Mouse (Mus musculus) midbrain, embryonic 16.5 days (tissue): ENCODE measurements around the gene Gpld1. TPM values are rescaled to one million over a fixed set of nuclear protein-coding genes. Genes with fewer than 3 reads are reported as not detected.

Experiments
- ATAC-seq: fragments of 200-750 bp; cut with Nextera tagmentation; 2 replicates; pipeline ENCODE4 v1.8.0; 2017; ENCODE audit warnings: moderate TSS enrichment
- H3K27ac ChIP-seq: fragments of 300-500 bp; sonication (generic); 2 replicates; pipeline ENCODE4 v1.5.1; 2014; ENCODE audit warnings: mild to moderate bottlenecking, low read length, mixed read lengths
- H3K27me3 ChIP-seq: fragments of 300-500 bp; sonication (generic); 2 replicates; pipeline ENCODE4 v1.6.1; 2014; ENCODE audit warnings: low read depth, low read length, mixed read lengths; ENCODE audit not compliant: control insufficient read depth, insufficient read depth
- H3K36me3 ChIP-seq: fragments of 300-500 bp; sonication (generic); 2 replicates; pipeline ENCODE4 v1.6.1; 2014; ENCODE audit warnings: mild to moderate bottlenecking, low read length, moderate library complexity, mixed read lengths; ENCODE audit not compliant: control insufficient read depth, insufficient read depth
- H3K4me1 ChIP-seq: fragments of 300-500 bp; sonication (generic); 2 replicates; pipeline ENCODE4 v1.6.1; 2014; ENCODE audit warnings: mild to moderate bottlenecking, low read length, mixed read lengths; ENCODE audit not compliant: control insufficient read depth, insufficient read depth
- H3K4me2 ChIP-seq: fragments of 300-500 bp; sonication (generic); 2 replicates; pipeline ENCODE4 v1.6.1; 2014; ENCODE audit warnings: mild to moderate bottlenecking, low read length, mixed read lengths
- H3K4me3 ChIP-seq: fragments of 300-500 bp; sonication (generic); 2 replicates; pipeline ENCODE4 v1.5.1; 2014; ENCODE audit warnings: low read depth, mild to moderate bottlenecking, low read length, moderate library complexity, mixed read lengths
- H3K9ac ChIP-seq: fragments of 300-500 bp; sonication (generic); 2 replicates; pipeline ENCODE4 v1.6.1; 2014; ENCODE audit warnings: low read depth, low read length, mixed read lengths
- H3K9me3 ChIP-seq: fragments of 300-500 bp; sonication (generic); replicated peaks from 2 replicates; pipeline ENCODE4 v1.6.1; 2014; ENCODE audit warnings: mild to moderate bottlenecking, low read length, mixed read lengths; ENCODE audit not compliant: control insufficient read depth, poor library complexity, severe bottlenecking
- WGBS: fragments of 180-500 bp; shearing (Covaris S2); extraction: QIAGEN DNeasy Blood & Tissue Kit; methylation state at CpG from one replicate; pipeline ENCODE4 v1.1.7; 2014; 5-methylcytosine and 5-hydroxymethylcytosine counted together
- polyA plus RNA-seq: library from polyadenylated mRNA; unstranded; fragments of >200 nt; fragmentation: Nextera tagmentation; extraction: Ambion mirVana; gene quantifications from 2 replicates; pipeline ENCODE4 v1.2.1, GENCODE M21; 2015

The Gpld1 gene
- polyA plus RNA-seq, 1 experiment from 2014 or later = 3.5 TPM

DNA sequence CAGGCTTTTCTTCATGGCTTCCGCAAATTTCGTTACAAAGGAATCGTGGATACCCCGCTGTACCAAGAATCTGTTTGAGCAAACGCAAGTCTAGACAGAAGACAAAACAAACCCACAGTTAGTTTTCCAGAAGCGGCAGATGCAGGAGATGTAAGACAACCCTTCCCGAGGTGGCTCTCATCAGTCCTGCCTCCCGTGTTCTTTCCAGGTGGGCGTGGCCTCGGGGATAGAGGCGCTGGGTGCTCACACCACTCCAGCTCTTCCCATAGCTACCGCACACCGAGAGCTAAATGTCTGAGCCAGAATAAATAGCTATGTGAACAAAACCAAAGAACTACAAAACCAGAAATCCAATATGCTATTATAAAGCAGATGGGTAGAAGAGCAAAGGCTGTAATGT lies 27.1 kb upstream of the Gpld1 start:
- H3K4me3 ChIP-seq = no peak overlapping the region
- no peak for ATAC-seq
- no peak overlapping the region for H3K4me2 ChIP-seq
- 75% methylated on average over 13 of the region's 13 CpGs for whole genome bisulfite sequencing
- H3K4me1 ChIP-seq = no peaks in the 10 kb centered on the region
- no peaks in the 10 kb centered on the region for H3K9me3 ChIP-seq
- no peak overlapping the region for H3K27ac ChIP-seq
- H3K27me3 ChIP-seq = no peaks in the 10 kb centered on the region
- H3K36me3 ChIP-seq = peaks cover 22% of the 10 kb centered on the region
- no peak overlapping the region for H3K9ac ChIP-seq

DNA sequence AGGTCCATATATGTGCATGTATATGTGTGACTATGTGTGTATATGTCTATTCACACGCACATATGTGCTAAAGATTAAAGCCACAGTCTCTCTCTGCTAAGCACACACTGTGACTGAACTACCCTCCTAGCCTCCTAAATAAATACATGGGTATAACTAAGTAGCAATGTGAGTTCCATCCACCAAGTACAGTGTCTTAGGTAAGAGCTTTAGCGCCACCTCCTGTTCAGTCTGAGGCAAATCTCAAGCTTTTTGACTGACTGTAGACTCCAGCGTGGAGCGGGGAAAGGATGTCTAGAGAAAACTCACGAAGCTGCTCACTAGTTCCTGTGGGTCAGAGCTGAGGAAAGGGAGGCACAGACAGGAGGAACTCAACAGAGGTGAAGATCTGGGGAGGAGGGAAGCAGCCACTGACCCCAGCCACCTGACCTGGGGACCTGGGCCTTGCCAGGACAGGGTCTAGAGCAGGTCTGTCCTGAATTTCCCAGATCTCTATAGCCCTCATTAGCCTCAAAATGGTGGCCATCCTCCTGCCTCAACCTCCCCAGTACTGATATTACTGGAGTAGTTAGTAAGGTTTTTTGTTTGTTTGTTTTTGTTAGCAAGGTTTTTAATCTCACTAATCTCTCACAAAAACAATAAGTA lies 22.5 kb upstream of the Gpld1 start:
- Histone ChIP-seq H3K36me3 (peaks cover 26% of the 10 kb centered on the region), H3K27me3 (no peaks in the 10 kb centered on the region), H3K27ac (no peak overlapping the region), H3K4me3 (no peak overlapping the region), H3K9ac (no peak overlapping the region), H3K4me1 (no peaks in the 10 kb centered on the region), H3K9me3 (no peaks in the 10 kb centered on the region), H3K4me2 (no peak overlapping the region)
- peak; percentile 75 for ATAC-seq
- WGBS = 29% methylated on average over 5 of the region's 5 CpGs

DNA sequence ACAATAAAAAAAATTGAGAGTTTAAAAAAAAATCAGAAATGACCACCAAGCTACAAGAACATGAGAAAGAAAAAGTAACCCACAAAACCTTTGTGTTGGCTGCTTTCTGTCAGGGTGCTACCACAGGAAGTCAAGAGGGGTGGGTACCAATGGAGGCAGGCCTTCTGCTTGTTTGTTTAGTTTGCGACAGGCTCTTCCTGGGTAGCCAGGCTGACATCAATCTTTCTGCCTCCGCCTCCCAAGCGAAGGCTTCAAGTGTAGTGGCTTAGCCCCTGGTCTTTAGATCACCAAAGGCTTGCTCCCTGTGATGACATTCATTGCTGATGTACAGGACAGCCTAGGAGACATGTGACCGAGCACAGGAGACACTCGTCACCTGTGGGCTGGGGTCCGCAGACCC lies 21.7 kb upstream of the Gpld1 start:
- no peak overlapping the region for H3K4me2 ChIP-seq
- no peaks in the 10 kb centered on the region for H3K4me1 ChIP-seq
- no peaks in the 10 kb centered on the region for H3K9me3 ChIP-seq
- no peak for ATAC-seq
- peaks cover 28% of the 10 kb centered on the region for H3K36me3 ChIP-seq
- H3K27ac ChIP-seq = no peak overlapping the region
- no peaks in the 10 kb centered on the region for H3K27me3 ChIP-seq
- no peak overlapping the region for H3K4me3 ChIP-seq
- WGBS = 90% methylated on average over 6 of the region's 6 CpGs
- H3K9ac ChIP-seq = no peak overlapping the region

DNA sequence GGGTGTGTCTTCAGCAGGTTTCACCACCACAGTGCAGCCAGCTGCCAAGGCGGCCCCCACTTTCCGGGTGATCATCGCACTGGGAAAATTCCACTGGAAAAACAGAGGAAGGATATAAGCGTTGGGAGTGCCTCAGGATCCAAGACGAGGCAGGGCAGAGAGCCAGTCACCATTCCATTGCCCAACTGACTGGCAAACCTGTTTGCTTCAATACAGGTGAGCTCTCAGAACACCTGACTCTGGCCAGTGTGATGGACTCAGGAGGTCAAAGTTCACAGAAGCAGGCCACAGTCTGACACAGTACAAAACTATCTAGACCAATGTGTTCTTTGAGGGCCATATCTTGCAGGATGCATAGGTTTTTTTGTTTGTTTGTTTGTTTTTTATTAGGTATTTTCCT lies 19.0 kb upstream of the Gpld1 start:
- WGBS = 95% methylated on average over 5 of the region's 5 CpGs
- peaks cover 20% of the 10 kb centered on the region for H3K36me3 ChIP-seq
- H3K27me3 ChIP-seq = no peaks in the 10 kb centered on the region
- no peak overlapping the region for H3K4me2 ChIP-seq
- no peak overlapping the region for H3K27ac ChIP-seq
- no peak overlapping the region for H3K9ac ChIP-seq
- no peak for ATAC-seq
- no peaks in the 10 kb centered on the region for H3K9me3 ChIP-seq
- no peak overlapping the region for H3K4me3 ChIP-seq
- no peaks in the 10 kb centered on the region for H3K4me1 ChIP-seq

DNA sequence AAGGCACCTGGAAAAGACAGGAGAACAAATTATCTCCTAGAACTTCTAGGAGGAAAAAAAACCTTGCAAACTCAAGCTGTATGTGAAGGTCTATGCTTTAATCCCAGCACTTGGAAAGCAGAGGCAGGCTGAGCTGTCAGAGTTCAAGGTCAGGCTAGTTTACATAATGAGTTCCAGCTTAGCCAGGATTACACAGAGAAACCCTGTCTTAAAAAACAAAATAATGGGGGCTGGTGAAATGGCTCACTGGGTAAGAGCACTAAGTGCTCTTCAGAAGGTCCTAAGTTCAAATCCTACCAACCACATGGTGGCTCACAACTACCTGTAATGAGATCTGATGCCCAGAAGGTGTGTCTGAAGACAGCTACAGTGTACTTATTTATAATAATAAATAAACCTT lies 12.4 kb upstream of the Gpld1 start:
- no peak overlapping the region for H3K27ac ChIP-seq
- H3K36me3 ChIP-seq = peaks cover 3% of the 10 kb centered on the region
- ATAC-seq = no peak
- no peaks in the 10 kb centered on the region for H3K9me3 ChIP-seq
- no peak overlapping the region for H3K9ac ChIP-seq
- no peaks in the 10 kb centered on the region for H3K27me3 ChIP-seq
- 0 out of 2 replicates have a peak, but pooled peaks cover 3% of the 10 kb centered on the region for H3K4me1 ChIP-seq
- H3K4me3 ChIP-seq = no peak overlapping the region
- no peak overlapping the region for H3K4me2 ChIP-seq

DNA sequence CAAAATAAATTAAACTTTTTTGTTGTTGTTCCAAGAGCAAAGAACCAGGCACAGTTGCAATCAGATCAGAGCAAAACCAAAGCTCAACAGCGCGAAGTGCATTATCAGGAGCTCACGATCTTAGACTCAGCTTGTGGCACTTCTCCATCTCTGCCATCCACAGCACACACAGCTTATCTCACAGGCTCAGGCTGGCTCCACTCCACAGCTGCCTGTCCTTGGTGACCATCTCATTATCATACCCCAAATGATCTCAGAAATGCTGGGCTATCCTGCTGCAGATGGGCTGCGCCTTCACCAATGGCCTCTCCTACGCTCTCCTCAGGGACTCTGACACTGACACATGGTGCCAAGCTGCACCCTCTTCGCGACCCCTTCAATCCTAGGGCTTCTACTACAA lies 9.8 kb upstream of the Gpld1 start:
- ATAC-seq = no peak
- Histone ChIP-seq H3K9me3 (no peaks in the 10 kb centered on the region), H3K4me2 (no peak overlapping the region), H3K27ac (no peak overlapping the region), H3K4me3 (no peak overlapping the region), H3K4me1 (peaks cover 17% of the 10 kb centered on the region), H3K36me3 (no peaks in the 10 kb centered on the region), H3K9ac (no peak overlapping the region), H3K27me3 (no peaks in the 10 kb centered on the region)
- WGBS = 94% methylated on average over 7 of the region's 7 CpGs

DNA sequence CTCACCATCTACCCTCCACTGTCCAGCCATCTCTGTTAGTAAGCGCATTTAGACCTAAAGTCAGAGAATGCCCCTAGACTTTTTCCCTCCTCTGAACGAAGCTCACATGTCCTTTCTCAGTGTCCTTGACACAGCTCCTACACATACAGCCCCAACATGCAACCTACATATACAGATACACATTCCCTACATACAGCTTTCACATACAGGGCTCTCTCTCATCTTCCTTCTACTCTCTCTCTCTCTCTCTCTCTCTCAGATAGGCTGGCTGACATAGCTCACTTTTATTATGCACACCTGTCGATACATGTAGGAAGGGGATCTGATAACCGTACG lies 6.2 kb upstream of the Gpld1 start:
- no peaks in the 10 kb centered on the region for H3K27me3 ChIP-seq
- H3K4me1 ChIP-seq = peaks cover 22% of the 10 kb centered on the region
- WGBS = 41% methylated on average over 5 of the region's 5 CpGs
- H3K9me3 ChIP-seq = no peaks in the 10 kb centered on the region
- peak overlapping the region; percentile 94 for H3K4me3 ChIP-seq
- H3K27ac ChIP-seq = peak overlapping the region; percentile 94
- no peaks in the 10 kb centered on the region for H3K36me3 ChIP-seq
- peak overlapping the region; percentile 71 for H3K4me2 ChIP-seq
- ATAC-seq = peak; percentile 60
- H3K9ac ChIP-seq = peak overlapping the region; percentile 97

DNA sequence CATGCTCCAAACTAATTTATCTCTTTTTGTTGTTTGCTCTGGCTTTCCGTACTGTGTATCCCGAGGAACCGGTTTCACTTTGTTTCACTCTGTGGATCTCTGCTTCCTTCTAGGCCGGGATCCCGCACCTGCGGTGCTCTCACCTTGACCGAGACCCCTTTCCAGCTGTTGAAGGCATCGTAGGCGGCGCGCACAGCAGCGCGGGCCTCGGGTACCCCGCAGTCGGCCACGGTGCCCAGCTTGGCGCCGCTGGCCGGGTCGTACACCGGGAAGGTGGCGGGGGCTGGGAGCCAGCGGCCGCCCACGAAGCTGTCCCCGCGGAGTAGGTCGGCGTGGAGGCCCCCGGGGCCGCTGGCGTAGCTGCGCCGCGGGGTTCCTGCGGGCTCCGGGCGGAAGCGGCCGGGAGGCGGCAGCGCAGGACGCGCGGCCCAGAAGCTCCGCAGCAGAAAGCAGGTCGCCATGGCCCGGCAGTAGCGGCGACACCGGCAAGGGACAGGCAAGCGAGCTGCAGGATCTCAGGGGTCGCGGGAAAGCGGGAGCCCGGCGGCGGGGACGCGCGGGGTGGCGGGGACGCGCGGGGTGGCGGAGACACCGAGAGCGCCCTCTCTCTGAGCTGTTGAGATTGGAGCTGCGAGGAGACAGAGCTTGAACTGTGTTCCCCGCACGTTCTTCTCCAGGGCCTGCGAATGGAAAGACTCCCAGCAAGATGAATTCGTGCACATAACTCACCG lies 5.7 kb upstream of the Gpld1 start, which contains the start of gene Aldh5a1:
Gene Aldh5a1, minus strand, starts transcription at position 554 of the 731 bp plus-strand sequence.
- peak within 1 kb of the TSS; percentile 94 for H3K4me3 ChIP-seq
- H3K27ac ChIP-seq = peak within 1 kb of the TSS; percentile 94
- under 1% methylated on average over 75 of the region's 75 CpGs for WGBS
- peak; percentile 87 for ATAC-seq
- H3K9ac ChIP-seq = peak within 1 kb of the TSS; percentile 97
- peak within 1 kb of the TSS; percentile 71 for H3K4me2 ChIP-seq
- no peaks in the 10 kb centered on the region for H3K27me3 ChIP-seq
- H3K36me3 ChIP-seq = no peaks in the 10 kb centered on the region
- no peaks in the 10 kb centered on the region for H3K9me3 ChIP-seq
- peaks cover 22% of the 10 kb centered on the region for H3K4me1 ChIP-seq

DNA sequence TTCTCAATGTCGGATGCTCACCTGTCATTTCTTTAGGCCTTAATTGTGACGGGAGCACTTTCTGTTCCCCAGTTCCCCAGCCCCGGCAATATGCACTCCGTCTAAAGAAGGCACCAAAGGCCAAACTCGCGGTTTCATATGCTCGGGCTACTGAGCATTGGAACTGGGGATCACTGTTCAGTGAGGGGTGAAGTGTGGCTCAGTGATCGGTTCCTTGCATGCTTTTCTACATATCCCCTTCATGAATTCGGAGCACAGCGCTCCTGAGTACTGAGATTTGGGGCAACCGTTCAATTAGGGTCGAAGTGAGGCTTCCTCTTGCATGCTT lies 5.1 kb upstream of the Gpld1 start:
- peak overlapping the region; percentile 94 for H3K4me3 ChIP-seq
- H3K27ac ChIP-seq = peak overlapping the region; percentile 94
- no peaks in the 10 kb centered on the region for H3K9me3 ChIP-seq
- H3K27me3 ChIP-seq = no peaks in the 10 kb centered on the region
- peak; percentile 39 for ATAC-seq
- peak overlapping the region; percentile 71 for H3K4me2 ChIP-seq
- WGBS = 12% methylated on average over 12 of the region's 12 CpGs
- H3K9ac ChIP-seq = peak overlapping the region; percentile 97
- peaks cover 22% of the 10 kb centered on the region for H3K4me1 ChIP-seq
- H3K36me3 ChIP-seq = no peaks in the 10 kb centered on the region
